Mouse (Mus musculus) cortical plate, adult 2 months (tissue): ENCODE data around the gene Uvrag.

Experiments used
- CTCF ChIP-seq: fragments of 200-500 bp; IDR thresholded peaks from 2 replicates; pipeline ENCODE4 v1.5.1; 2011; ENCODE audit warnings: mild to moderate bottlenecking, control low read depth, low read length; ENCODE audit not compliant: insufficient read depth; ENCODE audit errors: extremely low read depth
- POLR2A ChIP-seq: fragments of 200-500 bp; IDR thresholded peaks from 2 replicates; pipeline ENCODE4 v1.6.1; 2011; ENCODE audit warnings: mild to moderate bottlenecking, low read length, control low read depth; ENCODE audit not compliant: insufficient read depth; ENCODE audit errors: extremely low read depth

- TF ChIP-seq CTCF (no peak), POLR2A (no peak)
Measured at GRCm38 (mm10) chr7:98953649-98954048, 187.3 kb downstream of the Uvrag start.
